Mouse (Mus musculus) kidney, embryonic 15.5 days (tissue): Measurements from ENCODE around the gene Loxl3. TPM values are rescaled to one million over a fixed set of nuclear protein-coding genes. Genes with fewer than 3 reads are reported as not detected.
A peak's percentile ranks its signal among the peaks of the same experiment; 100 is the strongest.

ENCODE experiments used
- ATAC-seq: fragments of 200-750 bp; cut with Nextera tagmentation; replicated peaks from 2 replicates; pipeline ENCODE4 v1.8.0; 2017; ENCODE audit warnings: moderate TSS enrichment; ENCODE audit not compliant: low FRiP score
- H3K27ac ChIP-seq: fragments of 300-500 bp; sonication (generic); 2 replicates; pipeline ENCODE4 v1.5.1; 2015; ENCODE audit warnings: mild to moderate bottlenecking, inconsistent platforms
- H3K27me3 ChIP-seq: fragments of 300-500 bp; sonication (generic); 2 replicates; pipeline ENCODE4 v1.6.1; 2015; ENCODE audit warnings: inconsistent platforms
- H3K36me3 ChIP-seq: fragments of 300-500 bp; sonication (generic); 2 replicates; pipeline ENCODE4 v1.6.1; 2015; ENCODE audit warnings: inconsistent platforms
- H3K4me1 ChIP-seq: fragments of 300-500 bp; sonication (generic); 2 replicates; pipeline ENCODE4 v1.6.1; 2015; ENCODE audit warnings: inconsistent platforms
- H3K4me2 ChIP-seq: fragments of 300-500 bp; sonication (generic); 2 replicates; pipeline ENCODE4 v1.6.1; 2015; ENCODE audit warnings: moderate library complexity, mild to moderate bottlenecking, inconsistent platforms
- H3K4me3 ChIP-seq: fragments of 300-500 bp; sonication (generic); replicated peaks from 2 replicates; pipeline ENCODE4 v1.5.1; 2015; ENCODE audit warnings: mild to moderate bottlenecking, inconsistent platforms
- H3K9ac ChIP-seq: fragments of 300-500 bp; sonication (generic); 2 replicates; pipeline ENCODE4 v1.6.1; 2015; ENCODE audit warnings: mild to moderate bottlenecking, inconsistent platforms
- H3K9me3 ChIP-seq: fragments of 300-500 bp; sonication (generic); replicated peaks from 2 replicates; pipeline ENCODE4 v1.6.1; 2016; ENCODE audit warnings: inconsistent platforms
- WGBS: fragments of 180-500 bp; shearing (Covaris S2); methylation state at CpG from one replicate; pipeline ENCODE4 v1.1.7; 2015; ENCODE audit warnings: mixed read lengths; 5-methylcytosine and 5-hydroxymethylcytosine counted together
- polyA plus RNA-seq: library from polyadenylated mRNA; unstranded; fragments of >200 nt; fragmentation: Nextera tagmentation; extraction: Ambion mirVana; gene quantifications from 2 replicates; pipeline ENCODE4 v1.2.1, GENCODE M21; 2015

Gene Loxl3
- 18.0 and 21.6 TPM in 2 replicates for polyA plus RNA-seq

DNA sequence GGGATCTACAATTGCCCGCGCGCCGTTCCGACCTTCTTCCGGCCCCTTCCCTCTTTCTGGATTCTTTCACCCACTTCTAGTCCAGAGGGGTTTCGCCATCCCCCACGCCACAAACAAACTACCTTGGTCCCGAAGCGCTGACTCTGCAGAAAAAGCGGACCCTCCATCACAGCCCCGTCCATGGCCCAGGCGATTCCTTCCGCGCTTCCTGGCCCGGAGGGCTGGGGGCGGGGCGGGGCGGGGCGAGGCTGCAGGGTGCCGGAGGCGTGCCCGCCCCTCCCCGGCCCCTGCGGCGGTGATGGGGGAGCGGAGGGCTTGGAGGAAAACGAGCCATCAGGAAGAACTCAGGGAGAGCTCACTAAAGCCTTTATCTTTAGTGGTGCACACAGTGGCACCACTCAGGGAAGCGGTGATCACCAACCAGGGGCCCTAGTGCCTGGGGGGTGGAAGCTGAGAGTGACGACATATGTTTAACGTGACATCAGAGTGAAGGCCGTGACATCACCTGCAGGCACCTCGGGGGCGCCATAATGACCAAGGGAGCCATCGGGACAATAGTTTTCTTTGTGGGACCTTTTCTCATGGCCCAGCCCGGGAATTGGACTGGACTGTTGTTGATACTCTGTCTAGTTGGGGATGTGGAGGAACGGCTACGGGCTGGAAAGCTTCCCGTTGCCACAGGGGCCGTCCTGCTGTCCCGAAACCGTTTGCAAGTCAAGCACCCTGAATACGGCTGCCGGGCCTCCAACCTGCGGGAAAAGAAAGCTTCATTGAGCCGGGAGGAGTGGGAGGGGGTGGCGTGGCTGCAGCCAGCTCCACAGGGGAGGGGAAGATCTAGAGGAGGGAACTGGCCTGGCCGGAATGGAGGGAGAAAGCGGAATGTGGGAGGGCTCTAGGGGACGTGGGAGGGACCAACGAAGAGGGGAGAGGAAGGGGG lies at the start of gene Loxl3, which contains the start of gene Dok1:
Loxl3 (plus strand) TSS at position 925 of the 937 bp plus-strand sequence.
Dok1 (minus strand) TSS at position 223 of the 937 bp plus-strand sequence.
- Histone ChIP-seq H3K4me3 (peak within 1 kb of the TSS; percentile 71), H3K27ac (peak within 1 kb of the TSS; percentile 94), H3K4me1 (peaks cover 47% of the 10 kb centered on the region), H3K9me3 (no peaks in the 10 kb centered on the region), H3K27me3 (peaks cover 27% of the 10 kb centered on the region), H3K9ac (peak within 1 kb of the TSS; percentile 61), H3K36me3 (peaks cover 13% of the 10 kb centered on the region), H3K4me2 (peak within 1 kb of the TSS; percentile 93)
- peak; percentile 83 for ATAC-seq
- under 1% methylated on average over 51 of the region's 51 CpGs for WGBS

DNA sequence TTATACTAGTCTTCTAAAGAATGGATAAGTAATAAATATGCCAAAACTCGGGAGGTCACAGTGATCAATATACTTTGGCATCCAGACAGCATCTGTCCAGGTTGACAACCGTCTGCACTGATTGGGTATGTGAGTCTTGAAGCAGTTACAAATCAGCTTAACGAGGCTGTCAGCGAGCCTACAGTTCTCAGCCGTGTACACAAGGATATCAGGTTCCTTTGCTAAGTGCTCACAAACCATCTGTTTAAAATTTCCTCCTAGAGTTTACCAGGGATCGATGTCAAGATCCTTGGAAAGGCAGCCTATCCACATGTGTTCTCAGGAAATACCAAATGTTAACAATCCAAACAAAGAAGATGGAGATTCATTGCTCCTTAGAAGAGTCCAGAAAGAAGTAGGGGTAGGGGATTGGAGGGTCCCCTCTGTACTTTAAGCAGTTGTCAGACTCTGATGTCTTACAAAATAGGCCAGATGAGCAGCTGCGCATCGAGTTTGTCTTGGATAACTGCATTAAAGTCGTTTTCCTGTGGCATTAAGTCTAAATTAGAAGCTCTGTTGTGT lies 46.5 kb upstream of the Loxl3 start:
- ATAC-seq: peak; percentile 70
- peak overlapping the region; percentile 62; the same call in 1 of the 2 replicates for H3K27ac ChIP-seq
- H3K27me3 ChIP-seq: no peaks in the 10 kb centered on the region
- no peak overlapping the region for H3K9ac ChIP-seq
- H3K36me3 ChIP-seq: no peaks in the 10 kb centered on the region
- H3K4me1 ChIP-seq: peaks cover 8% of the 10 kb centered on the region; the same call in 1 of the 2 replicates
- 0 out of 2 replicates have a peak overlapping the region, but pooled peaks have one; percentile 16 for H3K4me2 ChIP-seq
- 11% methylated on average over 9 of the region's 9 CpGs for WGBS
- no peaks in the 10 kb centered on the region for H3K9me3 ChIP-seq
- H3K4me3 ChIP-seq: no peak overlapping the region

DNA sequence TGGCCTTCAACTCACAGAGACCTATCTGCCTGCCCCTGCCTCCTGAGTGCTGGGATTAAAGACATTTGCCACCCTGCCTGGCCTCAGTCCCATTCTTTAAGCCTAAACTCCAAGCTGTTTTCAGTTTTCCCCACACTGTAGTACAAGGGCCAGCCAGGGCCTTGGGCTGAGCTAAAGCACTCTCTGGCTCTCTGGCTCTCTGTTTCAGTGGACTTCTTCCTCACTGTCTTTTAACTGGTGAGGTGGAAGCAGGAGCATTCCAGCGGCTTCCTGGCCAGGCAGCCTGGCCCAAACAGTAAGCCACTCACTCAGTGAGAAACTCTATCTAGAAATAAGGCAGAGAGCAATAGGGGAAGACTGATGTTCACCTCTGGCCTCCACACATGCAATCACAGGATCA lies 40.3 kb upstream of the Loxl3 start:
- H3K36me3 ChIP-seq: no peaks in the 10 kb centered on the region
- no peak overlapping the region for H3K4me2 ChIP-seq
- no peak overlapping the region for H3K4me3 ChIP-seq
- WGBS: 31% methylated on average over 1 of the region's 1 CpGs
- no peaks in the 10 kb centered on the region for H3K9me3 ChIP-seq
- ATAC-seq: no peak
- H3K27me3 ChIP-seq: no peaks in the 10 kb centered on the region
- no peak overlapping the region for H3K9ac ChIP-seq
- H3K4me1 ChIP-seq: peaks cover 19% of the 10 kb centered on the region
- H3K27ac ChIP-seq: no peak overlapping the region

DNA sequence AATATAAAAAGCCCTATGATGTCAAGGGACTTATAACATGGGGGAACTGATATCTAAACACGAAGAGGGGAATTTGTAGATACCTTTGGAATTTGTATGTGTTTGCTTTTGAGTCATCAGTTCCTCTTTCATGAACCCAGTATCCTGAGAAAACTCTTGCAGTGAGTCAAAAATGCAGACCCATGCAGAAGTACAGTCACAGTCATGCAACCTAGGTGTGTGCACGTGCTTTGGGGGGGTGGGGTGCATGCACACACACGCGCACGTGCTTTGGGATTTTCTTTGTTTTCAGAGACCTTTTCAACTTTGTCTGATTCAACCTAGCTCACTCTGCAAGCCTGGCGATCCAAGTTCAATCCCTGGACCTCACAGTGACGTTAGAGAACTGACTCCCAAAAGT lies 39.6 kb upstream of the Loxl3 start:
- Histone ChIP-seq H3K4me2 (no peak overlapping the region), H3K9me3 (no peaks in the 10 kb centered on the region), H3K4me3 (no peak overlapping the region), H3K36me3 (no peaks in the 10 kb centered on the region), H3K4me1 (peaks cover 19% of the 10 kb centered on the region), H3K9ac (no peak overlapping the region), H3K27ac (no peak overlapping the region), H3K27me3 (no peaks in the 10 kb centered on the region)
- 81% methylated on average over 7 of the region's 7 CpGs for WGBS
- ATAC-seq: no peak

DNA sequence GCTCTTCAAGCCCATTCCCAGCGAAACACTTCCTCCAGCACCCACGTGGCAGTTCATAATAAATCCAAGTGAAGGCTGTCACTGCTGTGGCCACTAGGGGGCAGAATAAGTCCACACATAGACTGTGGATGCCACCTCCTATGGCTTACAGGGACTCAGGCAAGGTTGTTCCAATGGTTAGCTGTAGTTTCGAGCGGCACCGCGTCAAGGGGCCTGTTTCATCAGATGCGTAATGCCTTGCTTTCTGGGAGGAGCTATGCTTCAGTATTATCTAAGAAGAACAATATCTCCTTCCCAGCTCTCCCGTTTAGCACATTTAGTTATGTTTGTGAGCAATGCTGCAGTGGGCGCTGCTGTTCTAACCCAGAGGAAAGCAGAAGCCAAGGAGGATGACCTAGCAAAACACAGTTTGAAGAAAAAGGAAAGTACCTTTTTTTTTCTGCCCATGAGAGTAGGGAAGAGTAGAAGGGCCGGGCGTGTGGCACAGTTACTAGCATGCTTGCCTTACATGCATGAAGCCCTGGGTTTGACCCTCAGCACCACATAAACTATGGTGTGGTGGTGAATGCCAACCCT lies 37.1 kb upstream of the Loxl3 start:
- Histone ChIP-seq H3K9me3 (no peaks in the 10 kb centered on the region), H3K9ac (no peak overlapping the region; the same call in 1 of the 2 replicates), H3K36me3 (no peaks in the 10 kb centered on the region), H3K4me3 (0 out of 2 replicates have a peak overlapping the region, but pooled peaks have one; percentile 4), H3K4me2 (peak overlapping the region; percentile 46), H3K27me3 (no peaks in the 10 kb centered on the region), H3K27ac (peak overlapping the region; percentile 86), H3K4me1 (peaks cover 19% of the 10 kb centered on the region)
- WGBS: 7% methylated on average over 11 of the region's 11 CpGs
- ATAC-seq: peak; percentile 95

DNA sequence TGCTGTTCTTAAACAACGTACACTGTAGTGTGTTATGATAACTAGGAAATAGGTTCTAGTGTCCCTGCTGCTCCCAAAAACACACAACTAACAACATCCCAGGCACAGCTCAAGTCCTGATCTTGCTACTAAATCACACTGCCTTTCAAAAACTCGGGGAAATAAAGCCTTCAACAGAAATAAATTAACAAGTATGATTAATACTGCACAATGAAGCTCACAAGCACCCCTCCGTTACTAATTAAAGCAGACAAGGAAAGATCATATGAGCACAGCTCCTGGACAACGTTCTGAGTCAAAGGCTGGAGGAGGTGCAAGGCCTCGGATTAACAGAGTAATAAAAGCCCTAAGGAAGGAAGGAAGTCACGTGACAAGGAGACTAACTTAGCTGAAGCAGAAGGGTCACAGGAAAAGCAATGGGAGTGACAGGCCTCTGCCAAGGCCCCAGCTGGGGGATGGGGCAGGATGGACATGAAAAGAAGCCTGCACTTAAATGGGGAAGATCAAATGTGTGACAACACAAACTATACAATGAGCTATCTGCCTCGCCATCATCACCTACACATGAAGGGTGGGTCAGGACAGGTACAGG lies 36.4 kb upstream of the Loxl3 start:
- whole genome bisulfite sequencing: 23% methylated on average over 7 of the region's 7 CpGs
- no peaks in the 10 kb centered on the region for H3K9me3 ChIP-seq
- H3K27ac ChIP-seq: peak overlapping the region; percentile 86
- H3K4me2 ChIP-seq: peak overlapping the region; percentile 46; the same call in 1 of the 2 replicates
- 0 out of 2 replicates have a peak overlapping the region, but pooled peaks have one; percentile 4 for H3K4me3 ChIP-seq
- H3K9ac ChIP-seq: no peak overlapping the region
- H3K36me3 ChIP-seq: no peaks in the 10 kb centered on the region
- H3K4me1 ChIP-seq: peaks cover 19% of the 10 kb centered on the region
- ATAC-seq: no peak; the same call in 1 of the 2 replicates
- no peaks in the 10 kb centered on the region for H3K27me3 ChIP-seq

DNA sequence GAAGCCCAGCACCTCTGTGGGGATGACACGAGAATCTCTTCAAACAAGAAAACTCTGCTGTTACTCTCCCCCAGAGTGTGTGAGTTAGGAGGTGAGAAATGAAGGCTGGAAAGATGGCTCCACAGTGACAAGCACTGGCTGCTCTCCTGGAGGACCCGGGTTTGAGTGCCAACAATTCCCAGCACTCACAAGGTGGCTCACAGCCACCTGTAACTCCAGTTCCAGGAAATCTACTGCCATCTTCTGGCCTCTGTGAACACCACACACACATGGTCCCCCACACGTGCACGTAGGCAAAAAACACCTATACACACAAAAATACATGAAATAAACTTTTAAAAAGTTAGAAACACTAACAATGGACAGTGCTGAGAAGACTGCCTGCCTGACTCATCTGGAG lies 35.6 kb upstream of the Loxl3 start:
- no peak overlapping the region for H3K4me2 ChIP-seq
- no peaks in the 10 kb centered on the region for H3K27me3 ChIP-seq
- no peak overlapping the region for H3K4me3 ChIP-seq
- H3K36me3 ChIP-seq: no peaks in the 10 kb centered on the region
- peak overlapping the region; percentile 86 for H3K27ac ChIP-seq
- no peaks in the 10 kb centered on the region for H3K9me3 ChIP-seq
- 81% methylated on average over 4 of the region's 4 CpGs for WGBS
- no peak for ATAC-seq
- peaks cover 19% of the 10 kb centered on the region for H3K4me1 ChIP-seq
- no peak overlapping the region for H3K9ac ChIP-seq

DNA sequence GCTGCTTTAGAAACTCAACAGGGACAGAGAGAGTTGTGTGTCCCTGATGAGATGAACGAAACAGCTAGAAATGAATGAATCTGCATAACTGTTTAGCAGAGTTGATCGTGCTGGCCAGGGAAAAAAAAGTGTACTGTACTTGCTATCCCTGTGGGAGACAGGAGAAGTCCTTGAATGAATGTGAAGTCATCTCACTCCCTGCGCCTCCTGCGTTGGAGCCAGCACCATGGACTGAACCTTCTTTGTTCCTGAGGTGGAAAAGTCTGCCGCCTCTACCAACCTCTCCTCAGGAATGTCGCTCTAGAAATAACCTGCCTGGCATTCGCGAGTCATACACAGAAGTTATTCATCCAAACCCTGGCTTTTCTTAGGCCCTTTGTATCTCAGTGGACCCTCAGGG lies 34.0 kb upstream of the Loxl3 start:
- WGBS: 76% methylated on average over 8 of the region's 8 CpGs
- no peak overlapping the region for H3K27ac ChIP-seq

DNA sequence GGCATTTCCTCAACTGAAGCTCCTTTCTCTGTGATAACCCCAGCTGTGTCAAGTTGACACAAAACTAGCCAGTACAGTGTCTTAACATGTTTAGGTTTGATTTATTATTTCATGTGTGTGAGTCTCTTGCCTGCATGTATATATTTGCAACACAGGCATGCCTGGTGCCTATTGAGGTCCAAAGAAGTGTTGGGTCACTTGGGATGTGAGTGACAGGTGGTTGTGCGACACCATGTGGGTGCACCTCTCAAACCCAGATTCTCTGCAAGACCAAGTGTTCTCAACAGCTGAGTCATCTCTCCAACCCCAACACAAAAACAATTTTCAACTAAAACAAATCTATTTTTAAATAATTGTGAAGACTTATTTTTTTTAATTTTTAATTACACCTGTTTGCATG lies 30.9 kb upstream of the Loxl3 start:
- Histone ChIP-seq H3K4me3 (no peak overlapping the region), H3K9me3 (no peaks in the 10 kb centered on the region), H3K9ac (no peak overlapping the region), H3K4me2 (no peak overlapping the region), H3K4me1 (peaks cover 12% of the 10 kb centered on the region), H3K27ac (no peak overlapping the region), H3K27me3 (no peaks in the 10 kb centered on the region), H3K36me3 (no peaks in the 10 kb centered on the region)
- no peak for ATAC-seq
- 93% methylated on average over 1 of the region's 1 CpGs for WGBS

More for the DNA sequence above, 34.0 kb upstream of the Loxl3 start:
- Histone ChIP-seq H3K36me3 (no peaks in the 10 kb centered on the region), H3K4me3 (no peak overlapping the region), H3K4me2 (no peak overlapping the region), H3K9me3 (no peaks in the 10 kb centered on the region), H3K27me3 (no peaks in the 10 kb centered on the region), H3K9ac (no peak overlapping the region), H3K4me1 (peaks cover 22% of the 10 kb centered on the region)
- no peak for ATAC-seq

DNA sequence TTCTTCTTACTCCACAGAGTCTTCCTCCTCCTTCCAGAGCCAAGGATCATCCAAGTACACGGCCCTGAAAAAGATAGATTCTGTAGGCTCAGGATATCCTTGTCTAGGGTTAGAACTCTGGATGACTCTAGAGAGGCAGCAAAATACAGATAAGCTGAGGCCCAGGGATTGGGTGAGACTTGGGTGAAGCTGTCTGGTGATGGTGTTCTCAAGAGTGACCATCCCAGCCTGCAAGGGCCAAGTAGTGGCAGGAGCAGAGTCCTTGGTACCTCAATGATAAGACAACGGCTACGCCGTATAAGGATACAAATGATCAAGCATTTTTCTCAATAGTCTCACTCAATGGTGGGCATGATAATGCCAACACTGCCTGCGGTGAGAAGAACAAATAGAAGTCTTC lies 30.1 kb upstream of the Loxl3 start:
- 89% methylated on average over 5 of the region's 5 CpGs for WGBS
- H3K9ac ChIP-seq: no peak overlapping the region
- no peak overlapping the region for H3K4me3 ChIP-seq
- H3K9me3 ChIP-seq: no peaks in the 10 kb centered on the region
- no peak overlapping the region for H3K27ac ChIP-seq
- H3K36me3 ChIP-seq: no peaks in the 10 kb centered on the region
- no peak for ATAC-seq
- peaks cover 9% of the 10 kb centered on the region; the same call in 1 of the 2 replicates for H3K4me1 ChIP-seq
- no peak overlapping the region for H3K4me2 ChIP-seq
- H3K27me3 ChIP-seq: no peaks in the 10 kb centered on the region

DNA sequence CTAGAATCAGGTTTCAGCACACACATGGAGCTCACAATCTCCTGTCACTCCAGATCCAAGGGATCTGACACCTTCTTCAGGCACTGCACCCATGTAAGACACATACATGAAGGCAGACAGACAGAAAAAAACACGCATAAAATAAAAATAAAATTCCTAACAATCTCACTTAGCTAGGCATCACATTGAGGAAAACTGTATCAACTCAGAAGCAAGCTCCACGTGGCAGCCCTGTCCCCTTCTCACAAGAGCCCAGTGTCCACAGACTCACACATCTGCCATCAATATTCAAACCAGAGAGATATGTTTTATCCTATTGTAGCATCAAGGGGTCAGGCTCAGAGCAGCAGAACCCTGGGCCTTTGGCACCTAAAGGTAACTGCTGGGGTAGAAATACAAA lies 29.7 kb upstream of the Loxl3 start:
- Histone ChIP-seq H3K36me3 (no peaks in the 10 kb centered on the region), H3K27ac (0 out of 2 replicates have a peak overlapping the region, but pooled peaks have one; percentile 41), H3K27me3 (no peaks in the 10 kb centered on the region), H3K9ac (no peak overlapping the region), H3K4me1 (peaks cover 9% of the 10 kb centered on the region; the same call in 1 of the 2 replicates), H3K9me3 (no peaks in the 10 kb centered on the region), H3K4me2 (no peak overlapping the region), H3K4me3 (no peak overlapping the region)
- ATAC-seq: no peak
- WGBS: 86% methylated on average over 2 of the region's 2 CpGs
